Mouse (Mus musculus) megakaryocyte progenitor cell, adult 5-6 weeks (primary cell): ENCODE measurements around the gene Phactr2. TPM values are rescaled to one million over a fixed set of nuclear protein-coding genes. Genes with fewer than 3 reads are reported as not detected.

Source experiments
- ATAC-seq: replicated peaks from 2 replicates; pipeline ENCODE4 v1.8.0; 2016; ENCODE audit warnings: mild to moderate bottlenecking, moderate TSS enrichment, inconsistent platforms; ENCODE audit not compliant: poor library complexity
- total RNA-seq, 2 experiments: library from RNA; stranded (forward) in 1 of 2; stranded (reverse) in 1 of 2; fragments of 157-497, 149-512 nt in 1 of 2; fragments of 200-1000 nt in 1 of 2; gene quantifications; 2 replicates each; pipeline versions ENCODE4 v1.2.3 to v1.2.4; 2015 to 2017

The Phactr2 gene
- total RNA-seq, 2 experiments from 2014 or later, result 21.7 to 26.4 TPM

DNA sequence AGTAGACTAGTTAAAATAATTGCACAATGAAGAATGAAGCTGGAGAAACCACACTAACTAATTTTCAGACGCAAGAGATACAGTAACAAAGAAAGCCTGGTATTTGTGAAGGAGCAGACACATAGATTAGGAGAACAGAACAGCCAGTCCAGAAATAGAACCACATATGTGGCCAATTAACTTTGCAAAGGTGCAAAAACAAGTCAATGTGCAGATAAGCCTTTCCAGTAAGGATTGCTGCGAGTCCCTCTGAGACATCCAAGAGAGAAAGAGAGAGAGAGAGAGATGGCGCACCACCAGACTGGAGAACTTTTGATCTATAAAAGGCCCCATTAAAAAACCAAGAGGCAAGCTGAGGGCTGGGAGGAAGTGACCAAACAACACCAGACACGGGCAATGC lies 190.8 kb downstream of the Phactr2 start:
- no peak for ATAC-seq

DNA sequence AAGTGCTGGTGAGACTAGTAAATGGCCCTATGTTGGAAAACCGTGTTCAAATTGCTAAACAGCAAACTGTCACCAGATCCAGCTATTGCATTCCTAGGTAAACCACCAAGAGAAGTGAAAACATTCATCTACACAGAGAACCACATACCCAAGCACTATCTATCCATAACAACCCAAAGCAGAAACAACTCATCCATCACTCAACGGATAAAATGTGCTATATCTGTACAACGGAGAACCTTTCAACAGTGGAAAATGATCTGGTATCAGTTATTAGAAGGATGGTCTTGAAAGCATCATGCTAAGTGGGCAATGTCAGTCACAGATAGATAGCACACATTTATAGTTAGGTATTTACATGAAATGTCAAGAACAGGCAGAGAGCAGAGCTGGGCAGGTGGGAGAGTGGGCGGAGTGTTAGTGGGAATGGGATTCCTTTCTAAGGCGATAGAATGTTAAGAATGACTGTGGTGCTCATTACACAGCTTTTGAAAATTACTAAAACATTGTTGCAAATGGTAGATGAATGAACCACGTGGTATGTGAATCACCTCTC lies 193.8 kb downstream of the Phactr2 start:
- no peak for ATAC-seq

DNA sequence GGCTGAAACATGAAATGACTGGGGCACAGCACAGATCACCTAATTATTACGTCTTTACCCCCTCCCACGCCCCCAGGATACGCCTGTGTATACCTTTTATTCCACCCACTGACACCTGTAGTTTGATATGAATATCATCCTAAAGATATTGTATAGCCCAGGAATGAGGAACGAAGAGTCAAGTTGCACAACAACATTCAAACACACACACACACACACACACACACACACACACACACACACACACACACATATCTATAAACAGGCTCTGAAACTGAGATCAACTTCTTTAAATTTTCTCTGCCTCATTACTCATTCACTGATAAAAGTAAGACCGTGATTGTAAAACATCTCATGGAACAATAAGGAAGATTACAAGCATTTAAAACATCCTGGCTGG lies 197.9 kb downstream of the Phactr2 start:
- ATAC-seq, result peak; percentile 34; the same call in 1 of the 2 replicates

DNA sequence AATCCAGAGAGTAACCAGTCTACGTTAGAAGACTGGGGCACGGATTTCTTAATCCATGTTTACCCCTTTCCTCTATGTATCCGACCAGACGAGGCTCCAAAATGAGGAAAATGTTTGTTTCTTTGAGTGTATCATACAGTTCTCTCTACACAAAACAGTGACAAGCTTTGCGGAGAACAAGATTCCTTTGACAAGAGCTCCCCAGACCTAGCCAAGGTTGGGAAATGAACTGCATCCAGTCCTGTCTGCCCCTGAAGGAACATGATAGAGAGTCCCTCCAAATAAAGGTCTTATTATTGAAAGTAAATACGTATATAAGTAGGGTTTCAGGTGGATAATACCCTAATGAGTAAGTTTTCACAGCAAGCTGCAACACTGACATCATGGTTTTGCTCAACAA lies 199.1 kb downstream of the Phactr2 start:
- no peak for ATAC-seq

DNA sequence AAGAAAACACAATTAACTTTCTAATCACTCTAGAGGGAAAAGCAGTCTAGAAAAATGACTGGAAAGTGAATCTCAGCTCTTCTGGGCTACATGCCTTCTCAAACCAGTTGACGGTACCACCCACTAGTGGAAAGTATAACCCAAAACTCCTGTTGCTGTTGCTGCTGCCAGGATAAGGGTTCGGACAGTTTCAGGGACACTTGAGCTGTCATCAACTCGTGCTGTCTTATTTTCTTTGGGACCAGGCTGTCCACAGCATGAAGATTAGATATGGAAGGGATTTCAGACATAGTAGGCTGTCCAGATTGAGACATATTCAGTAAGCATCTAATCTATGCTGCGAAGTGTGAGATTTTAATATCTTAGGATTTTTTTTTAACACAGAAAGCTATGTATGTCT lies 199.5 kb downstream of the Phactr2 start:
- ATAC-seq, result no peak

DNA sequence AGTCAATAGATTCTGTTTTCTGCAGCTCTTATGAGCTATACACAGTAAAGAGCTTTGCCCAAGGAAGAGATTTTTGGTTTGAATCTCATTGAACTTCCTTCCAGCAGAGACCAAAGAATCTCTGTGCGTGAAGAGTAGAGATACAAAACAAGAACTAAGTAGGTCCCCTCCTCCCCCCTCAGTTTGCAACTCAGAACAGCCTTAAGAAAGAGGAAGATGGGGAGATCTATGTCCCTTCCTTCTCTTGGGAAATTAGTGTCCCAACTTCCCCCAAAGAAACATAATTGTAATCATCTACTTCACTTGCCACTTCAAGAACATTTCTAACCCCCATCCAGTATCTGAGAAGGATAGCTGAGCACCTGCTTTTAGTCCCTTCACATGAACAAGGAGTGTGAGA lies 200.5 kb downstream of the Phactr2 start:
- ATAC-seq, result peak; percentile 95

DNA sequence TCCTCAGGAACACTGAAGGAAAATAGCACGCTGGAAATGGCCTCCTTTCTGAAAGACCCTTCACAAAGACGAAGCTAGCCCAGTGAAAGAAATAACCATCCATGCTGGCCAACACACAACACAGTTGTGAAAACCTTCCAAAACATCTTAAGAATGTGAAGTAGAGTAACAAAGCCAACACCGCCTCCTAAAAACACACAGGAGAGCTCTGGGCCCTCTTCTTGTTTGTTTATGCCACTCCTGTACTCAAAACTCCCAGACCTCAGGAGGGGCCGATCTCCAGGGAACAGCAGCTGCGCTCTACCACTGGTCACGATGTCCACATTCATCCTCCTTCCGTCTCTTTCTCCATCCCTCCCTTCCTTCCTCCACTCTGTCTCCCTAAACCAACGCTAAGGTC lies 202.5 kb downstream of the Phactr2 start:
- no peak for ATAC-seq

DNA sequence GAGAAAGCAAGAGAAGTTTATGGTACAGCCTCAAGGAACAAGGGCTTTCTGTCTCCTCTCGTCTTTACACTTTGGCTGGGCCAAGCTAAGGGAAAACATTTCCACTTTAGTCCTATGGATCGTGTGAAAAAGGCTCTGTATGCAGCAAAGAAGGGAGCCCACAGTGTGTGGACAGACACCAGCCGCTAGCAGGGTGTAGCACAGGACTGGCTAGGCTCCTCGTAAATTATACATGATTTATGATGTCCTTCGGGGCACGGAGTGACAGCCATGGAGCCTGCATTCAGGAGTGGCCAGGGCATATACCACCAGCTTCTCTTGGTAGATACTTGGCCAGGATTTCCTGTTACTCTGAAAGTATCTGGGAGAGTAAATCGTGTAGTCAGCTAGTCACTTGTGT lies 203.1 kb downstream of the Phactr2 start:
- ATAC-seq, result no peak

DNA sequence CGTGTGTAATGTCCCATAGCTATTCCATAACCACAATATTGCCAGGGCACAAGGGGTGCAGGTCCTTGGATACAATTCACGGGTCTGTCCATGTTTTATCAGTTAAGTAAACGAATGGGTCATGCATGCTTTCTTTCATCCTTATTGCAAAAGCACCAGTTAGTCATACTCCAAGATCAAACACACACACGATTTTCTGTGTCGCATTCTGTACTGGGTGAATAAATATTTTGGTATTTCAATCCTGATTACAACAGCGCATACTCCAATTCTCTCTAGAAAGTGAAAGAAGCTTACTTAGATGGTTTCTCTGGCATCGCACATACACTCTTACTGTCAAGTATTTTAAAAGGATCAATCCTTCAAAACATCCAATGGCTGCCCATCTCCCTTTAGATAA lies 203.9 kb downstream of the Phactr2 start:
- ATAC-seq, result no peak

DNA sequence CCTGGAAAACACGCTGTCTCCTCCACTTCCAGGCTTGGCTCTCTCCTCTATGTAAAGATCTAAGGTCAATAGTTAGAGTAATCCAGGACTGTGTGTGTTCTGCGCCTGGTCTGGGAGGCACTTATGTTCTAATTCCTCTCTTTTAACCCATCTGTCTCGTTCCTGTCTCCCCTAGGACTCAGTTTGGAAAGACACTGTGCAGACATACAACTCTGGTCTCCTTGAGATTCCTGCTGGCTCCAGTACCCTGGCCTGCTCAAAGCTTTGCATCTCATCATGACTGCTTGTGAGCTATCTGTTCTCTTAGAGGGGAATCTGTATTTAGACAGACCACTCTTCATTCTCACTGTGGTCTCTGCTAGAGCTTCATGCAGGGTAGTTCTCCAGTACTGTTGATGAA lies 215.0 kb downstream of the Phactr2 start:
- ATAC-seq, result no peak

DNA sequence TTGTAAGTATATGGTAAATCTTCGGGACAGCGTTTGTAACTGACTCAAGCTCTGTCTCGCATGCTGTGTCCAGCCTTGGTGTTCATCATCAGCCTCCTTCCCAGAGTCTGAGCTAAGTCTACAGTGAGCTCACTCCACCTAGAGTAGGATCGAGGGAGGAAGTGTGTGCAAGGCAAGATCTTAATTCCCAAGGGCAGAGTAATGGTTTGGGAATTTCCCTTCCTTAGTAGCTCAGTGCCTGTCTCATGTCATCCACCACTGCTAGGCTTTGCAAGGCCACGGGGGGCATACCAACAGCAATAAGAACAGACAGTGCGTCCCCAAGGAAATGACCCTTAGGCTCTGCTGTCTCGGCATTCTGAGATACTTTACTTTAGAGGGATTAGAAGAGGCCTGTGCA lies 218.0 kb downstream of the Phactr2 start:
- no peak for ATAC-seq

DNA sequence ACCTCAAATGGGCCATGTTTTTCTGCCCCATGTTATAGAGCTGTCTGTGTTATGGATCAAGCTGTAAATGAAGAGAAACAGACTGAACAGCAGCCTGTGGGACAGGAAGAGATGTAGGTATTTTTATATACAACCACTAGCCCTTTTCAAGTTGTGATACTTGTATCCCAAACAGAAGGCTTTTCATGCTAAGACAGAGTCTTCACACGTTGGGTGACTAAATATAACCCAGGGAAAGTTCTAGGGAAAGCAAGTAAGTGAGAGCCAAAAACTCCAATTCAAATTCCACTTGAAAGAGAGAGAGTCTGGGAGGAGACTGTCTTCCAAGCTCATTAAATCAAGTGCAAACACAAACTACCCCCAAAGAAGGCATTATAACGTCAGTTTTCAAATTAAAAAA lies 223.9 kb downstream of the Phactr2 start:
- no peak for ATAC-seq

DNA sequence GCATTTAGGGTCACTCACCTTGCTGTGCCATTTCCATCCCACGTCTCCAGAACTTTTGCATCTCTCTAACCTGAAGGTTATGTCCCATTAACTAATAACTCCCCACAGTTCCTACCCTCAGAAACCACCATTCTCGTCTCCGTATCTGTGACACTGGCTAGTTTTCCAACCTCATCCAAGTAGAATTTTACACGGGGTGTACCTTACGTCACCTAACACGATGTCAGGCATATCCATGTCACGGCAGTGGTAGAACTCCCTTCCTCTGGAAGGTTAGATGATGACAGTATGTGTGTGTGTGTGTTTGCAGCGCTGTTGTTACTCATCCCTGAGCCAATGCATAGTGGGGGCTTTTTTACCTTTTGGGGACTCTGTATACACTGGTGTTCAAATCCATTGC lies 225.1 kb downstream of the Phactr2 start:
- no peak for ATAC-seq

DNA sequence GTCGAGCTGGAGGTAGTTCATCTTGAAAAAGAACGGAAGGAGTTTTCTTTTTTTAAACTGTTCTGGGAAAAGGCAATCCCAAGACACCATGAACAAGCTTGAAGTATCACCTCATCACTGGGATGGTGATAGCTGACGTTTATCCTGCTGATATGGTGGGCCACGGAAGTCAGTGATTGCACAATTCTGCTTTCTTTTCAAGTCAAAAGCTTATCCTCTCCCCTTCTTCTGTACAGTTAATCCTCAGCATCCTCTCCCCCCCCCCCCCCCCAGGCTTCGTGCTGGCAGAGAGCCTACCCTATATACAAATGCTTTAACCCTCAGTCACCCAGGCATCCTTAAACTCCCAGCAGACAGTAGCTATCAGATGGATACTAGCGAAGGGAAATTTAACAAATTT lies 228.5 kb downstream of the Phactr2 start:
- ATAC-seq, result no peak

DNA sequence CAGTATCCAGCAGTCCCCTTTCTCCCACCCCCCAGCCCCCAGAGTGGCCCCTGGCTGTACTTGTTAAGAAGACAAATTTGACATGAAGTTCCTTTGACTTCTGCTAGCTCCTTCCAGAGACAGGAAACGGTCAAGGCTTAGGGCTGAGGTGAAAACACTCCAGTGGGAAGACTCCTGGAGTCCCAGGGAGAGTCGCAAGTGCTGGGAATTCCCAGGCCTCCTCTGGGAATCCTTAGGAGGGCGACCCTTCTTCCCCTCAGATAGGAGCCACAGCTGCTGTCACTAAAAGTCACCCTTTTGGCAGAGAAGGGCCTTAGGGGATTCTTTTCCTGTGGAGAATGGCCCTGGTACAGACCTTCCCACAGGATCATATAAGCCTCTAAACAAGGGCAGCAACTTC lies 230.0 kb downstream of the Phactr2 start:
- ATAC-seq, result no peak

DNA sequence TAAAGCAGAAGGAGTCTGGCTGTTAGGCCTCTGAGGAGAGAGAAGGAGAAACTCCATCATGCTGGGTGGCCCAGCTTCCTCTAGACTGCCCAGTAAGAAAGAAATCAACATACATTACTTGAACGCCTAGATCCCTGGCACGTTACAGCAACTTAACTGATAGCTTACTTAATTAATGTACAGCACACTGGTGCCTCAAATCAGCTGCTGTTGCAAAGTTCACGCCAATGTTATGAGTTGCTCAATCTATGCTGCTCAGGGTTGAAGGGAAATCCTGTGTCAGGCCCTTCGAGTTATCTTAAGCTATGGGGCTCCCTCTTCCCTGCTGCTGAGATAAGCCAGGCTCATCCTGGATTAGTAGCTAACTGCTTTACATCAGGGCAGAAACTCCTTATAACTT lies 233.8 kb downstream of the Phactr2 start:
- no peak for ATAC-seq

DNA sequence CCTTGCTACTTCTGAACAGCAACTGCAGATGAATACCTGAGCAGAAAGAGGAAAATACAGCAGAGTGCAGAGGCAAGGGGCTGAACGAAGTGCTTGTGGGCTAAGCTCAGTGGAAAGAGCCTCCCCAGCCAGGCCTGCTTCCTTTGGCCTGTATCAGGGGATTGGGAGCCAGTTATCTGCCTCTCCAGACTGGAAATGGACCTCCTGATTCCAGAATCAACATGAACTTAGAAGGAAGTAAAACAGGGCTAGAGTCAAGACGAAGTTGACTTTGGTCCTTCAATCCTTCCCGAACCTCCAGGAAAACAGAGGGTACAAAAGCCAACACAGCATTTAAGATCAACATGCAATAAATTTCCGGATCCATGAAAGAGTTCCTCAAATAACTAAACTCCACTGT lies 236.0 kb downstream of the Phactr2 start:
- ATAC-seq, result no peak

DNA sequence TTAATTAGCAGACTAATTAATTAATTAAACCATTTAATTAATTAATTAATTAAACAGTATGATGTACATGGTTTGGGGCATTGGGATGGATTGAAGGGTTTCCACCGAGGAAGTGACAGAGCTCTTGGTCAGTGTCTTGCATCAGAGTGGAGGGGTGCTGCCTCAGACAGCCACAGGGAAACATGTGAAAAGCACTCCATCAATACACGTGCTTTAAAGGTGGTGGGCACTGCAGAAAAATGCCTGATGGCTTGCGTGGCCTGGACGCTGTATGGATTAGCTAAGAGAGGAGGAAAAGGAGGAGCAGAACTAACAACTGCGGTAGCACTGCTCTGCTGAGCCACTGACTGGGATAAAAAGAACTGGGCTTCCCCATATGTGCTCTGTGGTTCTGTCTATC lies 237.3 kb downstream of the Phactr2 start:
- ATAC-seq, result no peak

DNA sequence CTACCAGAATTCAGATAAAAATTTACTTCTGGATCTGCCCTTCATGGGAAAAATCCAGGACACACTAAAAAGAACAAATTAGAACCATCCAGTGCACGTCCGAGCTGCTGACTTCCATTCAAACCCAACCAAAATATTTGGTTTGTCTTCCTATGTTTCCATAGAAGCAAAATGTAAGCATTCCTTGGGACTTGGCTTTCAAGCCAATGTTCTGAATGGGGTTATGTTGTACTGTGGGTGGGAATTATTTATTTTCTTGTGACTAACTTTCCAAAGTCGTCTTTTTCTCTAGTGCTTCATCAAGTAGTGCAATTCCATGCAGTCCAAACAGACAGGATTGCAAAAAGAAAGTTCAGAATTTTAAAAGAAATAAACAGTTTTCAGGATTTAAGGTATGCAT lies 239.7 kb downstream of the Phactr2 start:
- ATAC-seq, result no peak

DNA sequence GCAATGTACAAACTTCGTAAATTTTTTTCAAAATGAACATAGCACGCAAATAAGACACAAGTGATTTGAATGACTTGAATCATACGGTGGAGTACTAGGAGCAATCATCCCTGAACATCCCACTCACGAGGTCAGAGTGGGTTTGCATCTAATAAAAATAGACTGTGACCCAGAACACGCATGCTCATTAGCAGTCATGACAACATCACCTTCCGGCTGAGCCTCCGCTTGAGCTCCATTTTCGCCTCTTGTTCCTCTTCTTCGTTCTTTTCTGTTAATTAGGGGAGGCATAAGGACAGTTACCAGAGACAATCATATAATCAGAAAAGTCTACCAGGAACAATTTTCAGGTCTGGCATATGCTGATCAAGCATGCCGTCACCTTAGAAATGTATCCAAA lies 240.3 kb downstream of the Phactr2 start:
- ATAC-seq, result no peak

DNA sequence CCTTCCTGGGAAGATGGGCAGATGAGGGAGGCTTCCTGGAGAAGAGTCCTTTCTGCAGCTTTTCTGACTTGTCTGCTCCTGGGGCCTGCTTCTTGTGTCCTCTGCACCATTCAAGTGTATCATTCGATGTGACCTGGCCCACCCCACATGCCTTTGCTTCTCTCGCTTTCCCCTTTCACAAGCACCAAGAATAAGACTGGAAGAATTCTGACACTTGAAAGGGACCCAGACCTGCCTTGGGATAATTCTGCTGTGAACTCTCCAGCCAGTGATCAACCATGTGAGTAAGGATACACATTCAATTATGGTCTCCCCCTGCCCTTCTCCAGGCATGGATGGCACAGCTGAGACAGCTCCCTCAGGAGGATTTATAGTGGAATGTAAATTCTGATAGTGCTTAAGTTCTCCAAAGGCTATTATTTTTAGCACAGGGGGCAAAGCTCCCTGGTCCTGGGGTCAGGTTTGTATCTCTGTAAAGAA lies 241.0 kb downstream of the Phactr2 start:
- ATAC-seq, result no peak

DNA sequence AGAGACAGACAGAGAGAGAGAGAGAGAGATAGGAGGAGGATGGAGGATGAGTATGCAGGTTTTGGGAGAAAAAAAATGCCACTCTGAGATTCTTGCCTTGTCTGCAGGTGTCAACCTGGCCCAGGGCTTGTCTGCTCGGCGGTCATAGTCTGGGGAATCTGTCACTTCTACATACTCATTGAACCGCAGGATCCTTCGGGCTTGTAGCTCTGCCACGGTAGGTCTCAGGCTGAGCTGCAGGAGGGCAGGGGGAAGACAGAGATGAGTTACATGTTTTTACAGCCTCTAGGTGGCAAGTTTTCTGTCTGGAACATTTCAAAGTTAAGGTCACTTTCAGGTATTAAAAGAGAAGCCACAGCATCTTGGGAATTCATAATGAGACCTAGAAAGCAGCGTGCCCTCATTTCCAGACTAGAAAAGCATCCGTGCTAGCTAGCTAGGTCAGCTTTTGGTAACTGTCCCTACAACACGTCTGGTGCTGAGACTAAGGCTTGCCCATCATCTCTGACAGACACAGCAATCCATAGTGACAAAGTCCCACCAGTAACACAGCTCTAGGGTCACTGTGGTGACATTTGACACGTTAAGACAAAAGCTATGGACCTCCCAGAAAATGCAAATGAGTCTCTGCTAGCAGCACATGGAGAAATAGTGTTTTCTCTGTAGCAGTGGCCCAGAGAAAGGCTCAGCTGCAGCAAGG lies 241.6 kb downstream of the Phactr2 start:
- ATAC-seq, result no peak

DNA sequence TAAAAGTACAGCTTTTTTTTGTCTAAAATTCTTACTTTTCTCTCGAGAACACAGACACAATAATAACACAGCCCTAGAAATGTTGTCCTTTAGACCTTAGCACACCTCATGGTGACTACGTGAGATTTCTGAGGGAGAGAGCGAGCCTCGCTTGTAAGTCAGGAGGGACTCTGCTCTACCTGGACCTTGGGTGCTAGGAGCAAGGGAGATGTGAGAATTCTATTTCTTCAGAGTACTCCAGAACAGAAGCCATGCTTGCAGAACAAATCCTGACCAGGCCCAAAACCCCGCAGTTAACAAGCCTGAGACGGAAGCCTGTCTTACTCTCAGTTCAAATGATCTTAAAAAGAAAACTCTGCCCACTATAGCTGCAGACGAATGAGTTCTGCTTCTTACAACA lies 243.5 kb downstream of the Phactr2 start:
- ATAC-seq, result no peak
